28 mouse cellular contexts compared by ENCODE assay signal in the genomic region with DNA sequence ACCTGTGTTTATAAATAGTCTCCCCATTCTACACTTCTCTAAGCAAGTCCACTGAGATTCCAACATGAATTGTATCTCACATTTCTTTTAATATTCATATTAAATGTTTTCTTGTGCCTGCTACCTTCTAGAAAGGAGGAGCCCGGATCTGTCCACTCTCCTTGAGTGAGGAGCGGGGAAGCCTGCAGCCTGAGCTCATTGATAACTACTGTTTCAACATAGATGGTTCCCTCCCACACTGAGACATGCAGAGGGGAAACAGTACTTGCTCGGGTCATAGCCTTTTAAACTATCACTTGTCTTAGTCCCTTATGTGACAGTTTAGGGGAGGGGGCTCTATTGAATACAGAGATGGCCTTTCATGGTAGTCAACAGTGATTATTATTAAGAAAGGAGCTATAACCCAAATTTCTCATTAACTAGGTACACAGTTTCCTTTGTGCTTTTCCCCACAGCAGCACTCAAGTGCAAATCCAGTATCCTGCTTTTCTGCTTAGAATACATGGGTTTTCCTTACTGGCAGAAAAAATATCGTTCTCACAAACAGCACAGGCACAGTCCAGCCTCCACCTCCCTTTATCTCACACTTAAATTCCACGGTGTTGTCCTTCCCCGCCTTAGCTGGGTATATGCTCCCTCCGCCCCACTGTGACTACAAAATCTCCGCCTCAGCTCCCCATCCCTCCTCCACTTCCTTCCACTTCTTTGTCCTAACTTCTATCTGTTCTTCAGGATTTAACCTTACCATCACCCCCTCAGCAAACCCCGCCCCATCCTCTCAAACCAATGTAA.
A peak's percentile ranks its signal among the peaks of the same experiment; 100 is the strongest.
DNase-seq lines count a peak whose midpoint lies in the region; ATAC-seq and TF ChIP-seq lines count a peak whose summit lies in the region.
"Had no signal": no experiment of that assay in that cellular context is flagged by ENCODE, and none has a peak within 500 bp of the region (broad histone marks: within the 10 kb centered on the region; RNA-seq: fewer than 3 reads in every experiment).

No protein-coding gene starts in this region.

- no peaks in the 10 kb centered on the region for H3K27me3 ChIP-seq in heart, embryonic 13.5 days (replicated peaks)
- H3K27me3 ChIP-seq in lung, postnatal 0 days (replicated peaks; ENCODE audit: insufficient read depth, low read length): no peaks in the 10 kb centered on the region
- H3K27me3 ChIP-seq in liver, embryonic 13.5 days: no peaks in the 10 kb centered on the region
- H3K27me3 ChIP-seq in forebrain, postnatal 0 days (ENCODE audit: insufficient read depth, low read length): no peaks in the 10 kb centered on the region
- H3K27me3 ChIP-seq in forebrain, embryonic 15.5 days: no peaks in the 10 kb centered on the region
- H3K27me3 ChIP-seq: forebrain, embryonic 13.5 days; hindbrain, embryonic 12.5 days; intestine, embryonic 15.5 days; limb, embryonic 13.5 days; midbrain, embryonic 13.5 days; neural tube, embryonic 13.5 days had no signal

- no peak overlapping the region for H3K4me3 ChIP-seq in heart, embryonic 13.5 days
- no peak overlapping the region for H3K4me3 ChIP-seq in lung, postnatal 0 days (ENCODE audit: low read depth, low read length)
- no peak overlapping the region for H3K4me3 ChIP-seq in liver, embryonic 13.5 days (replicated peaks)
- no peak overlapping the region for H3K4me3 ChIP-seq in forebrain, postnatal 0 days (ENCODE audit: low read depth, low read length)
- no peak overlapping the region for H3K4me3 ChIP-seq in forebrain, embryonic 15.5 days
- H3K4me3 ChIP-seq: forebrain, embryonic 13.5 days; heart, adult 2 months; hindbrain, embryonic 12.5 days; intestine, embryonic 15.5 days; layer of hippocampus, adult 2 months; left cerebral cortex, adult 2 months; limb, embryonic 13.5 days; midbrain, embryonic 13.5 days; neural tube, embryonic 13.5 days had no signal

- no peak for DNase-seq in heart, adult 18-20 months
- DNase-seq in lung, postnatal 0 days (ENCODE audit: low spot score): no peak
- DNase-seq in lung, postnatal 10 days: no peak
- DNase-seq in liver, embryonic 13.5 days: no peak
- DNase-seq in forebrain, postnatal 0 days: no peak
- DNase-seq: adrenal gland, adult 8-10 months; cerebellum, adult 11 months; cerebellum, adult 9-10 months; cerebellum, postnatal 36 days; gastrocnemius, postnatal 25 days; heart, adult 2 months; heart, postnatal 14 days; thymus, adult 2 months; thymus, postnatal 4 days had no signal

- H3K27ac ChIP-seq in heart, embryonic 13.5 days (replicated peaks): 0 out of 2 replicates have a peak overlapping the region, but pooled peaks have one; percentile 16
- peak overlapping the region; percentile 33; the same call in 1 of the 2 replicates for H3K27ac ChIP-seq in lung, postnatal 0 days (ENCODE audit: low read length)
- no peak overlapping the region for H3K27ac ChIP-seq in liver, embryonic 13.5 days
- H3K27ac ChIP-seq in forebrain, postnatal 0 days (ENCODE audit: low read depth, low read length): no peak overlapping the region
- H3K27ac ChIP-seq in forebrain, embryonic 15.5 days (replicated peaks): no peak overlapping the region
- H3K27ac ChIP-seq: forebrain, embryonic 13.5 days; heart, adult 2 months; hindbrain, embryonic 12.5 days; hindbrain, postnatal 0 days; intestine, embryonic 15.5 days; layer of hippocampus, adult 2 months; left cerebral cortex, adult 2 months; limb, embryonic 13.5 days; midbrain, embryonic 13.5 days; neural tube, embryonic 13.5 days had no signal

- peak overlapping the region; percentile 18; the same call in 1 of the 2 replicates for H3K4me2 ChIP-seq in heart, embryonic 13.5 days
- H3K4me2 ChIP-seq in lung, postnatal 0 days (replicated peaks; ENCODE audit: low read depth, low read length): no peak overlapping the region
- H3K4me2 ChIP-seq in liver, embryonic 13.5 days: peak overlapping the region; percentile 5; the same call in 1 of the 2 replicates
- no peak overlapping the region for H3K4me2 ChIP-seq in forebrain, postnatal 0 days (ENCODE audit: low read depth)
- no peak overlapping the region for H3K4me2 ChIP-seq in forebrain, embryonic 15.5 days (replicated peaks)
- H3K4me2 ChIP-seq: forebrain, embryonic 13.5 days; hindbrain, embryonic 12.5 days; intestine, embryonic 15.5 days; limb, embryonic 13.5 days; midbrain, embryonic 13.5 days; neural tube, embryonic 13.5 days had no signal

- H3K4me1 ChIP-seq in heart, embryonic 13.5 days: peaks cover 38% of the 10 kb centered on the region
- no peaks in the 10 kb centered on the region; the same call in 1 of the 2 replicates for H3K4me1 ChIP-seq in lung, postnatal 0 days (ENCODE audit: insufficient read depth, low read depth, low read length)
- H3K4me1 ChIP-seq in liver, embryonic 13.5 days (replicated peaks): peaks cover 49% of the 10 kb centered on the region
- H3K4me1 ChIP-seq in forebrain, postnatal 0 days (ENCODE audit: insufficient read depth): no peaks in the 10 kb centered on the region
- H3K4me1 ChIP-seq in forebrain, embryonic 15.5 days: no peaks in the 10 kb centered on the region
- H3K4me1 ChIP-seq: forebrain, embryonic 13.5 days; hindbrain, embryonic 12.5 days; limb, embryonic 13.5 days; midbrain, embryonic 13.5 days; neural tube, embryonic 13.5 days had no signal

- no peak for TF ChIP-seq CTCF in lung, postnatal 0 days (IDR thresholded peaks at IDR 0.05)
- no peak for TF ChIP-seq CTCF in forebrain, postnatal 0 days (IDR thresholded peaks at IDR 0.05; ENCODE audit: low read depth)

- H3K9me3 ChIP-seq in heart, embryonic 13.5 days: no peaks in the 10 kb centered on the region
- H3K9me3 ChIP-seq in lung, postnatal 0 days (ENCODE audit: low read length): no peaks in the 10 kb centered on the region
- no peaks in the 10 kb centered on the region for H3K9me3 ChIP-seq in liver, embryonic 13.5 days (replicated peaks)
- H3K9me3 ChIP-seq in forebrain, postnatal 0 days (ENCODE audit: low read length): no peaks in the 10 kb centered on the region
- no peaks in the 10 kb centered on the region for H3K9me3 ChIP-seq in forebrain, embryonic 15.5 days
- H3K9me3 ChIP-seq: forebrain, embryonic 13.5 days; hindbrain, embryonic 12.5 days; intestine, embryonic 15.5 days; limb, embryonic 13.5 days; midbrain, embryonic 13.5 days; neural tube, embryonic 13.5 days had no signal

- ATAC-seq in heart, embryonic 13.5 days (ENCODE audit: extremely low read depth, insufficient number of reproducible peaks, low FRiP score, low TSS enrichment): no peak
- no peak for ATAC-seq in lung, postnatal 0 days
- peak; percentile 72 for ATAC-seq in liver, embryonic 13.5 days (ENCODE audit: low read depth)
- ATAC-seq in megakaryocyte-erythroid progenitor cell, adult 5-6 weeks (replicated peaks; ENCODE audit: low FRiP score, low TSS enrichment, poor library complexity, severe bottlenecking): peak; percentile 31; the same call in 1 of the 2 replicates
- ATAC-seq in forebrain, postnatal 0 days: no peak
- ATAC-seq in forebrain, embryonic 15.5 days (replicated peaks): no peak
- ATAC-seq: activated CD4-positive, CD25-positive, alpha-beta regulatory T cell, adult 4 months; CD4-positive, CD25-positive, alpha-beta regulatory T cell, adult 4 months; forebrain, embryonic 13.5 days; hindbrain, postnatal 0 days; midbrain, embryonic 13.5 days had no signal

- no peak for TF ChIP-seq EP300 in lung, postnatal 0 days (IDR thresholded peaks at IDR 0.05)

- H3K36me3 ChIP-seq in heart, embryonic 13.5 days: 0 out of 2 replicates have a peak, but pooled peaks cover 6% of the 10 kb centered on the region
- no peaks in the 10 kb centered on the region for H3K36me3 ChIP-seq in lung, postnatal 0 days (ENCODE audit: insufficient read depth, low read length)
- H3K36me3 ChIP-seq in liver, embryonic 13.5 days: no peaks in the 10 kb centered on the region
- no peaks in the 10 kb centered on the region for H3K36me3 ChIP-seq in forebrain, postnatal 0 days (ENCODE audit: insufficient read depth)
- H3K36me3 ChIP-seq in forebrain, embryonic 15.5 days: no peaks in the 10 kb centered on the region; the same call in 1 of the 2 replicates
- H3K36me3 ChIP-seq: intestine, embryonic 15.5 days had no signal

- WGBS in heart, embryonic 13.5 days: 30% methylated on average over 9 of the region's 9 CpGs
- 54% methylated on average over 9 of the region's 9 CpGs for WGBS in lung, postnatal 0 days
- WGBS in liver, embryonic 13.5 days (ENCODE audit: insufficient replicate concordance): 42% methylated on average over 9 of the region's 9 CpGs
- 84% methylated on average over 9 of the region's 9 CpGs for WGBS in forebrain, postnatal 0 days
- WGBS in forebrain, embryonic 15.5 days: 82% methylated on average over 9 of the region's 9 CpGs

- H3K9ac ChIP-seq in heart, embryonic 13.5 days: peak overlapping the region; percentile 11; the same call in 1 of the 2 replicates
- H3K9ac ChIP-seq in lung, postnatal 0 days (replicated peaks; ENCODE audit: low read depth): no peak overlapping the region
- H3K9ac ChIP-seq in liver, embryonic 13.5 days: no peak overlapping the region
- H3K9ac ChIP-seq in forebrain, postnatal 0 days: no peak overlapping the region
- no peak overlapping the region for H3K9ac ChIP-seq in forebrain, embryonic 15.5 days (replicated peaks)
- H3K9ac ChIP-seq: forebrain, embryonic 13.5 days; hindbrain, embryonic 12.5 days; intestine, embryonic 15.5 days; limb, embryonic 13.5 days; midbrain, embryonic 13.5 days; neural tube, embryonic 13.5 days had no signal

Comparison
In these comparisons a context has a peak if more than half of its experiments do, and no peak if none do; other contexts are left out.
1. ATAC-seq: peak in liver, embryonic 13.5 days (single experiment) and megakaryocyte-erythroid progenitor cell, adult 5-6 weeks (single experiment); none in heart, embryonic 13.5 days (single experiment), lung, postnatal 0 days (single experiment), forebrain, postnatal 0 days (single experiment) and forebrain, embryonic 15.5 days (single experiment).
2. H3K27ac ChIP-seq: peak in heart, embryonic 13.5 days (single experiment) and lung, postnatal 0 days (single experiment); none in liver, embryonic 13.5 days (single experiment), forebrain, postnatal 0 days (single experiment) and forebrain, embryonic 15.5 days (single experiment).
3. H3K4me2 ChIP-seq: peak in heart, embryonic 13.5 days (single experiment) and liver, embryonic 13.5 days (single experiment); none in lung, postnatal 0 days (single experiment), forebrain, postnatal 0 days (single experiment) and forebrain, embryonic 15.5 days (single experiment).